Mouse (Mus musculus) spleen, adult 12 weeks (tissue): ENCODE data around the gene Gng8.

Experiments used
- DNase-seq: peaks from one replicate; pipeline ENCODE4 v3.0.0; 2022; ENCODE audit warnings: low spot score

Gene Gng8

DNA sequence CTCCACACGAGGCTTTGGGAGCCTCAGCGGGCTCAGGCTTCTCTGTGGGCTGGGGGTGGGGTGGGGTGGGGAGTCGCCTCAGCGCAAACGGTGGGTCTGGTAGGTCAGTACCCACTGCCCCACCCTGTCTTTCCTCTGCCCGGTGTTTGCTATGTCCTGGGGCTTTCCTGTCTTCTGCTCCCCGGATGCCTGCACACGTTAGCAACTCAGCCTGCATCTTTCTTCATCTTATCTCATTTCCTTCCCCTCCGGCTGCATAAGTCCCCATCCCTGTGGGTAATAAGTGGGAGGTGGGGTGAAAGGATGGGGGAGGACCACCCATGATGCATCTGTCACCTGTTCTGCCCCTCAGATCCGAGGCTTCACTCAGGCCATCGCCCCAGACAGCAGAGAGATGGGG lies 16.8 kb downstream of the Gng8 start:
- DNase-seq, result no peak

DNA sequence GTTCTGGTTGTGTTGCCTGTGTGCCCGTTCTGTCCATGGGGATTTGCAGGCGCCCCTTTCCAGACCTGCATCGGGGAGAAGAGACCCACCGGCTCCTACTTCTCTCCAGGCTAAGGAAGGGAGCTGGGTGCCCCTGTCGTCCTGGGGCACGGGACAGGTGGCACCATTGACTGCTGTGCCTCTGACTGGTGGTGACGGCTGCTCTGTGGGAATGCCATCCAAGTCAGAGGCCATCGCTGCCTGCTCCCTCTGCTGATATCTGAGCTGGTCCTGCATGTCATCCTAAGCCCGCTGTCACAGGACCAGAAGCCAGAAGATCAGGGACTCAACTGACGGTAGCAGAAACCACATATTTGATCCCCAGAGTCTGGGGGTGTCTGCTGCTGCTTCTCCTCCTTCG lies 17.3 kb downstream of the Gng8 start:
- no peak for DNase-seq

DNA sequence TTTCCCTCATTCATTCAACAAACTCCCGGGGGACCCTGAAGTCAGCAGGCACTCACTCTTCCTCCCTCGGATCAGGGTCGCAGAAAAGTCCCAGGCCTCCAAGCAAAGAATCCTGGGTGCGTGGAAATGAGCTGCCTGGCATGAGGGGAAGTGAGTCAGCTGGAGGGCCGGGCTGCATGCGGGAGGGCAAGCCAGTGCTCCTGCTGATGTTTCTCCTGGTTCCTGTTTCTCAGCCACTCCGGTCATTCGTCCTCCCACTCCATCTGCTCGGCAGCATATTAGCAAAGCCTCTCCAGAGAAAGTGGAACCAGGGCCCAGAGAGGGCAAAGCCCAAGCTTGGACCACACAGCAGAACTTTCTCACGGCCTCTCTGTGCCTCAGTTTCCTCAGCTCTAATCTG lies 18.3 kb downstream of the Gng8 start:
- no peak for DNase-seq

DNA sequence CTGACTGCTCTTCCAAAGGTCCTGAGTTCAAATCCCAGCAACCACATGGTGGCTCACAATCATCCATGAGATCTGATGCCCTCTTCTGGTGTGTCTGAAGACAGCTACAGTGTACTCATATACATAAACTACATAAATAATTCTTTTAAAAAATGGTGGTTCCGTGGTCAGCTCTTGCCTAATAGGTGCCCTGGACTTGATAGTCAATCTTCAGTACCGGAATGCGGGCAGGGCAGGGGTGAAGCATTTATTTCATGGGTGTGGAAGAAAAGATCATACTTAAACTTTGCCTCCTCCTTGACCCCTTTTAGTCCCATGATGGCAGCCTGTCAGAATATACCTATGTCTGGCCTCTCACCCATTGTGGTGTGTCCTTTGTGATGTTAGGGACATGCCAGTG lies 20.3 kb downstream of the Gng8 start:
- DNase-seq, result no peak

DNA sequence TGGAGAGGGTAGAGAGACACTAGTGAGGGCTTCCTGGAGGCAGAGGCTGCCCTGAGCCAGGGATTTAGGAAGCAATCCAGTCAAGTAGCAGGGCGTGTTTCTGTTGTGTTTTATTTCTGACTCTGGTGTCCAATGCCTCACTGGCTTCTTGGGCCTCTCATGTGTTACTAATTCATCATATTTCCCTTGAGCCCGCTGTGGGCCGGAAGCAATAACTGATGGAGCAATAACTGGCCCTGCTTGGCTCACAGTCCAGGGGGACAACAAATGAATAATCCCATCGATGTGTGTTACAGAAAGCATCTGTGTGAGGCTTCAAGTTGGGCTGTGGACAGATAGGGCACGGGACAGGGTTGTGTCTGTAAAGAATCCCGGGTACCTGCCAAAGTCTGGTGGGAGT lies 20.8 kb downstream of the Gng8 start:
- DNase-seq, result no peak

DNA sequence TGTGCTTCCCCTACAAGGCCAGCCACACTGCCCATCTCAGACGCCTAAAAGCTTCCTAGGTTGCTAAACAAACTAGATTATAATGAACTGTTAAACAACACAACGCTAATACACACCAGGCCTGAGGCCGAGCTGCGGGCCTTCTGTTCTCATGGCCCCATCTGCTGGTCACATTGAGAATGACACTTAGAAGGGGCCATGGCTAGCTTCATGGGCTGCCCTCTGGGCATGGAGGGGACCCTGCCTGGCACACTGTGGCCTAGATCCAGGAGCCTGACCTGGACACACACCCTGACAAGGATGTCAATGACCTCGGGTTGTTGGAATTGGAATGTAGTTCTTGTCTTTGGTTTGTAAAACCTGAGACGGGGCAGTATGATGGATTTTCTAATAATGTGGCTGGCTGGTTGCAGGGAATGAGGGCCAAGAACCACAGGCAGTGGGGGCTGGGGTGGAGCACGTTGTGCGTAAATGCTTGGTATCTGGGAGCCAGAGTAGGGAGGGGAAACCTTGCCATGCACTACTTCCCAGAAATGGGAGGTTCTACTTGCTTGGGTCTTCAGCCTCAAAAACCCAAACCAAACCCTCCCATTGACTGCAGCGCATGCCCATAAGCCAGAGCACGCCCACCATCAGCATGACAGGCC lies 22.3 kb downstream of the Gng8 start:
- DNase-seq, result peak; percentile 51

DNA sequence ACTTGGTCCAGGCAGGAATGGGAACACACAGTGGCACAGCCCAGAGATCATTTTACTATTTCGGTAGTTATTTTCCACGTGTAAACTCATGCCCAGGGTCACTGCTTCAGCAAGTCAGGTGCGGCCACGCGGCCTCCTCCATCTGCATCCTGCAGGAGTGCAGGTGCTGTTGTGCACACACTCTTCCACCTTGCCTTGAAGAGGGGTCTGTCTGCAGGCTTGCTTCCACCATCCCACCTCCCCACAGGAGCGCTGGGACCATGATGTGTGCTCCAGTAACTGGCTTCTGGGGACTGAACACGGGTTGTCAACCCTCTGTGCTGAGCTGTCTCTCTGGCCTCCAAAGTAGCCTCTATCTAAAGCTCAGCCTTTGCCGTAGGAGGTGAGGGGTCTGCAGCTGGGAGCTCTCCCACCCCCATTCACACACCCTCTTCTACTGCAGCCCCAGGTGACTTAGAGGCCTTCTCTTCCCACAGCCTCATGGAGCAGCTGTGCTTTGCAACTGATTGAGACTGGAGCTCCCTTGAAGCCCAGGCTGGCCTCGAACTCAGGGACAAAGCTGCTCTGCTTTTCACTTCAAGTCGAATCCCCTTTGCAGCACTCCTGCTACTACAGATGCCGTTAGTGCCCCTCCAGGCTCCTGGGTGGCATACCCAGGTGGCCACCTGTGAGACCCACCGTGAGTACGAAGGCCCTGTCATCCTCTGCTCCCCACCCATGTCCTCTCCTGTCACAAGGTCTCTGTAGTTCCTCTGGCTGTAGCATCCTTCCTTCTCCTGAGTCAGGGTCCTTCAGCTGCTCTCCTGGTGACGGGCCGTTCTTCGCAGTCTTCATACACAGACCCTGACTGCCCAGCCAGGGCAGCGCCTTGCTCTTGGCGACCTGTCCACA lies 23.1 kb downstream of the Gng8 start:
- no peak for DNase-seq

DNA sequence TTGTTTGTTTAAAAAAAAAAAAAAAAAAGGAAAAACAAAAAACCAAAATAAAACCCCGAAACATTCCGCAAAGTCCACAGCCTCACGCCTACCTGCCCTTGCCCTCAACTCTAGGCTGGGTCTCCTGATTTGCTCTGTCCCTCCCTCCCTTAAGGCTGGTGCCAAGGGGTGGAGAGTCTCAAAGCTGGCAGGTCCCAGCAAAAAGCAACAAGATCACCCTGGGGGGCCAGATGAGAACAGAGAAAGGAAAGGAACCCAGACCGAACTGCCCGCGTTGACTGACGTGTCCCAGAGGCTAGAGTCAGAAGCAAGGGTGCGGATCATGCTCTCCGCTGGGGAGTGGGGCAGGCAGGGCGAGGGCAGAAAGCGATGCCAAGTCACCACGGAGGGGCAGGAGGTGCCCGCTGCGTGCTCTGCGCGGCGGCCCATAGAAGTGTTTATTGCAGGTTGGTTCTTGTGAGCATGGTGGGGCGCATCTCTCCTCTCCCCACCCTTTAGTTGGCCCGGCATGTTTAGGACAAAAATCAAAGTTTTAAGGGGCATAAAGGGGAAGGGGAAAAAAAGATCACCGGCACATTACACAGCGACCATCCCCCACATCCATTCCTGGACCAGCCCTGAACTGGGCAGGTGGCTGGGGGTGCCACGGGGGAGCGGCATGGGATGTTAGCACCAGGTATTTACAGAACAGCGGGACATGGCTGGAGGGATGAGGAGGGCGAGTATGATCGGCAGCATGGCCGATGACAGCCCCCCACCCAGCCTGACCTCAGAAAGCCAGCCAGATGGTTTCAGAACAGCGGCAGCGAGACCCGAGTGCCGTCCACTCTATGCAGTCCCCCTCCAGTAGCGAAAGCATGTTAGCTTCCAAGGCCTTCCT lies 24.1 kb downstream of the Gng8 start:
- DNase-seq, result no peak

DNA sequence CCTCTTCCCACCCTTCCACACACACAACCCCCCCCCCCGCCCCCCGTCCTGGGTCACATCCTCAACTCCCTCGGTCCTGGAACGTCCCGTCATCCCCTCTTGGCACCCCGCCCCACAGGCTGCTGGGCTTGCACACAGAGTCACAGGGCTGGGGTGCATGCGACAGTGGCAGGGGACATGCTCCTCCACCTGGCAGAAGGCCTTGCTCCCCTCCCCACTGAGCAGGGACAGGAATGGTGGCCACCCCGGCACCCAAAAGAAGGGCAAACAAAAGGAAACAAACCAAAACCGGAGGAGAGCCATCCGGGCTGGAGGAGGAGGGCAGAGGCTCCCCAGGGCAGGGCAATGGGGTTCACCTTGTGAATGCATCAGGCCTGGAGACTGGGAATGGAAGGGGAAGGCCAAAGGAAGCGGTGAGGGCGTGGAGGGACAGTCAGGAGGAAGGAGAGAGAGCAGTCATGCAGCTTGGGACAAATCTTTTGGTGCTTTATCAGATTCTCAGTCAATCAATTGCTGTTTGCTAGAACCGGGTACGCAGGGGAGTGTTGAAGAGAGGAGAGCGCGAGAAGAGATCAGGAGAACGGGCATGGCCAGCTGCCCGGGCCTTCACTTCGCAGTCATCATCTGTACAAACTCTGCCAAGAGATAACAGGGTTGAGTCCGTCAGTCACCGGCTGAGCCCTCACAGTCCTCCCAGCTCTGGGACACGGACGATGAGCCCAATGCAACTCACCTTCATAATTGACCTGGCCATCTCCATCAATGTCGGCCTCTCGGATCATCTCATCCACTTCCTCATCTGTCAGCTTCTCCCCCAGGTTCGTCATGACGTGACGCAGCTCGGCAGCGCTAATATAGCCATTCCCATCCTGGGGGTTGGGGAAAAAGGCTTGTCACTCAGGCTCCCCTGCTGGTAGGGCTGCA lies 25.0 kb downstream of the Gng8 start:
- DNase-seq, result no peak

DNA sequence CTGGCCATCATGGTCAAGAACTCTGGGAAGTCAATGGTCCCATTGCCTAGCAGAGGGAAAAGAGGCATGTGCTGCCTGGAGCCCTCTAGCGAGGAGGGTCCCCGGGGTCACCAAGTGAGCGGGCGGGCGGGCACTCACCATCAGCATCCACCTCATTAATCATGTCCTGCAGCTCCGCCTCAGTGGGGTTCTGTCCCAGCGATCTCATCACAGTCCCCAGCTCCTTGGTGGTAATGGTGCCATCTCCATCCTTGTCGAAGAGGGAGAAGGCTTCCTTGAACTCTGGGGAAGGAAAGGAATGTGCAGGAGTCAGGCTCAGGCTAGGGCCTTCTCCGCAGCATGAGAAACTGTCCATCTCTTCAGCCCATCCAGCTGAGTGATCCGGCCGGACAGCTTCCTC lies 25.9 kb downstream of the Gng8 start:
- DNase-seq, result no peak

DNA sequence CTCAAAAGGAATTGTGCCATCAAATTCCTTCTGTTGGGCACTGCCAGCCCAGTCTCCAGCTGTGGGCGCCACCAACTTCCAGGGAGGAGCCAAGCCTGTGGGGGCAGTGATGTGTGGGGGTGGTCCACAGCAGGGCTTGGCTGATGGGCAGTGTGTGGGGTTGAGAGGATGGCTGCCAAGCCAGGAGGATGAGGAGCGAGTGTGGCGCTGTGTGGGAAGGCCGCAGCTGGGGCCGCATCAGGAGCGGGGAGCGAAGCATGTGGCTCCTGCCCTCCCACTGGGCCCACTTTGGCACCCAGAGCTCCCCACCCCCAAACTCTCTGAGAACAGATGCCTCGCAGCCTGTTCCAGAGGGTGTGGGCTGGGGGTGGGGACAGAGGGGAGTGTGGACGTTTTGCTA lies 26.4 kb downstream of the Gng8 start:
- DNase-seq, result no peak

DNA sequence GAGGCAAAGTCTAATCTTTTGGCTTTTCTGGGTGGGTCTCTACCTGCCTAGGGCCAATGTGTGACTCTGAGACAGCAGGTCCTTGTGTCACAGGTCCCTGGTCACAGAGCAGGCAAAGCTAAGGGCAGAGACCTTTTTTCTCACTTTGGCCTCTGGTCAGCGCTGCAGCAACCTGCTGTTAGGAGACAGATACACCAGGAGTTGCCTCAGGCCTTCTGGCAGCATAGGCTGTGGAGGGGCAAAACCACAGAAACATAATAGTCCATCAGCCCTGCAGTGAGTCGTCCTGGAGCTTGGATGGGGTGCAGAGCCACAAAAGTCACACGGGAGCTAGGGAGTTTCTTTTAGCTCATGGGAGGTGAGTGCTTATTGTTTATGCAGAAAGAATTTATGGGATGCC lies 27.1 kb downstream of the Gng8 start:
- no peak for DNase-seq

DNA sequence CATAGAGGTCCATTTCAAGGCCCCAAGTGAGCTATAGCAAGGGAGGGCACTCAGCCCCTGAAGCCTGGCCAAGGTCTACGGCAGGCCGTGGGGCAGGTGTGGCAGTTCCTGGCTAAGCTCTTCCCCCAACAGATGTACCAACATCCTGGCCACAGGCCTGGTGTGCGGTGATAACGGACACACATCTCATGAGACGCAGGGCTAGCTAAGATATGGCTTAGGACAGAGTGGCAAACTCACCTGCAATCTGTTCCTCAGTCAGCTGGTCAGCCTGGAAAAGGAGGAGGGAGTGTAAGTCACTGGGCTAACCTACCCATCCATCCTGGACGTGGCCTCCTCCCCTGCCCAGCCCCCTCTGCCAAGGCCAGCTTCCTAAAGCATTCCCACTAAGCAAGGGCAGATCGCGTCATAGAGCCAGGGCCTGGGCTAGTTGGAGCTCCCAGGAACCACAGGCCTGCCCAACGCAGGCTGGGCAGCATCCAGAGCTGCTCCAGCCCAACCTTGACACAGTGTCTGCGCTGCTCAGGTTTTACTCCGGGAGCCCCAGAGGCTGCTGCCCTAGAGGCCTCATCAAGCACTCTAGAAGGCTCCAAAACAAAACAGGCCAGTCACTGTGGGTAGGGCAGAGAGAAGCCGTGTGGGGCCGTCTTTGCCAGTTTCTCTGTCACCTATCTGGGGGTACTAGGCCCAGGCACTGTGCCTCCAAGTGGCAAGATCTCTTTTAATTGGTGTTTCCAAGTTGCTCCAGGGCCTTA lies 28.0 kb downstream of the Gng8 start:
- DNase-seq, result no peak

DNA sequence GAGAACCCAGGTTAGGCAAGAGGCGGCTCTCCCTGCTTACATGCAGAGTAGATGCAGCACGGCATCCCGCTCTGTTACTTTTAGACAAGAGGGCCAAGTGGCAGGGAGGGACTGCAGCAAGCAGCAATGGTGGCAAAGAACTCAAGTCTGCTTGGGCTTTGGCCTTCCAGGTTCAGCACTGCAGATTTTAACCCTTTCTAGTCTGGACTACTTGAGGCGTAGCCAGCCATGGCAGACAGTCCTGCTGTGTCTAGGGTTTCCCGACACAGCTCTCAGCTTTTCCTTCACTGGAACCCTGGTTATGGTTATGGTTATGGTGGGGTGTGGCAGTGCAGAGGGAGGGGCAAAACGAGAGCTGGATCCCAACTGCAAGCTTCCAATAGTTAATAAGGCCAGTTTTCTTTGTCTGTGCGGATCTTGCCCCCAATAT lies 28.6 kb downstream of the Gng8 start:
- DNase-seq, result no peak

DNA sequence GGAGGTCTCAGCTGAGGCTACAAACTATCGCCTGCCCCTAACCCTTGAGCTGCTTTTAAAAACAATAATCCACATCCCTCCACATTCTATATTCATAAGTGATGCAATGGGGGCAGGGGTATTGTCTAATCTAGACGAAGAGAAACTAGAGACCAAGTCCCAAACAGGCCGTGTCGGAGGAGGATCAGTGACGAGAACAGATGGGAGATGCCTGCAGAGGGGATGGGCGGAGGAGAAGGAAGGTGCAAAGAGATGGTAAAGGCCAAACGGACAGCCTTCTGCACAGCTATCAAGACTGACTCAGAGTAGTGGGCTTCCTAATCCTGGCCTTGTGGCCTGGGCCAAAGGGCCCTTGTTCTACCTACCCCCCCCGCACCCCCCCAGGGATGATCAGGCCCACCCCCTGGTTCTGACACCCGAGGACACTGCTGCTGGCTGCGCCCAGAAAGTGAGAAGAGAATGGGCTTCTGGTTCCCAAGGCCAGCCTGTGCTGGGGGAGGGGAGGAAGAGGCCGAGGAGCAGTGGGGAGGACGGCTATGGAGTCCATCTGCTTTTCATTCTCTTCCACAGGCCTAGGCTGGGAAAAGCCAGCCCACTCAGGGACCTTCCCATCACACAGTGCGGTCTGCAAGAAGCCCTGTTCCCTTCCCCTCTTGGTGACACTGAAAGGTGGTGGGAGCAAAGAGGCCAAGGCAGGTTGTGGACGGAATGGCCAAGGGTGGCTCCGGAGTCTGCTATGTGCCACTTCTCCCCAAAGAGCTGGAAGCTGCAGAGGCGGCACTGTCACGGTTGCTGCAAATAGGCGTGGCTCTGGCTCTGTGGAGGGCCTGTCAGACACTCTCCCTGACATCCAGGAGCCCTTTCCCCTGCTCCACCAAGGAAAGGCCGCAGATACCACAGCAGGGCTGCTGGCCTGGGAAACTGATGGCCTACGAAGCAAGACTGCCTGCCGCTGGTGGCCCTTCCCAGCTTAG lies 29.5 kb downstream of the Gng8 start:
- no peak for DNase-seq

DNA sequence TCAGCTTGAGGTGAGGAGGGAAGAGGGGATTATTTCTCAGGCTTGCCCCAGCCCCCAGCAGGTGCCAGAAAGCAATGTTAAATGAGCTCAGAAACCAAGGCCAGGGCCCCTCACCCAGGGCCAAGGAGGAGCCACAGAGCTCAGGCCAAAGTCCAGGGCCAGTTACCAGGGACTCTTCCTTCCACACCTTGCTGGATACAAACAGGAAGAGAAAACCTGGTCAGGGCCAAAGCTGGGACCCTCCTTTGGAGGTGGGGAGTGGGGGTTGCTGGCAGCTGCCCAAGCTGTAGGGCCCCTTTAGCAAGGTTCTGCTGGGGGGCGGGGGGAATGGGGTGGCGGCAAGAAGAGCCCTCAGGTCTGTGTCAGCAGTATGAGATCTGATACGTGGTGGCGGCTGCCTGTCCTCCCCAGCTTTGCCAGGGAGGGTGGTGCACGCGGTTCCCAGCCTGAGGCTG lies 30.3 kb downstream of the Gng8 start:
- no peak for DNase-seq

DNA sequence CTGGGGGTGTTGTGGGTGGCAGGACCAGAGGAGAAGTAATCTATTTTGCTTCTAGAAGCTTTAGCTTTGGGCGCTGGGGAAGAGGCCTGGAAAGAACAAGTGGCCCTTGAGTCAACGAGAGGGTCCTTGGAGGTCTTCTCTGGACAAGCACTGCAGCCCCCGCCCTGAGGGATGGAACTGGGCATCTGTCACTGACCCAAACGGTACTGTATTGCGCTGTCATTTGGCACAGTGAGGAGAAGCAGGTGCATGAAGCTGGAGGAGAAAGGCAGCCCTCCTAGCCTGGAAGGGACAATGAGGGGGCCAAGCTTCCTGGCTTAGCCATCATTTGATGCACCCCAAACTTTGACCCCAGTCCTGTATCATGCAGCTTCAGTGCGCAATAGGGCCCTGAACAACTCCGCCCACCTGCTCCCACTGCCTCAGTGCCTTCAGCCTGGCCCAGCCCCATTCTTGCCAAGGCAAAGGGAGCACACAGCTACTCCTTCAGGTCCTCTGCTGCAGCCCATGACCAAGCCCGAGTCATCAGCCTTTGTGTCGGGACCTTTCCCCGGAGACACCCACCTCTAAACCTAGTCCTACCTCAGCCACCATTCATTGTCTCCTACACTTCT lies 30.9 kb downstream of the Gng8 start:
- DNase-seq, result peak; percentile 37

DNA sequence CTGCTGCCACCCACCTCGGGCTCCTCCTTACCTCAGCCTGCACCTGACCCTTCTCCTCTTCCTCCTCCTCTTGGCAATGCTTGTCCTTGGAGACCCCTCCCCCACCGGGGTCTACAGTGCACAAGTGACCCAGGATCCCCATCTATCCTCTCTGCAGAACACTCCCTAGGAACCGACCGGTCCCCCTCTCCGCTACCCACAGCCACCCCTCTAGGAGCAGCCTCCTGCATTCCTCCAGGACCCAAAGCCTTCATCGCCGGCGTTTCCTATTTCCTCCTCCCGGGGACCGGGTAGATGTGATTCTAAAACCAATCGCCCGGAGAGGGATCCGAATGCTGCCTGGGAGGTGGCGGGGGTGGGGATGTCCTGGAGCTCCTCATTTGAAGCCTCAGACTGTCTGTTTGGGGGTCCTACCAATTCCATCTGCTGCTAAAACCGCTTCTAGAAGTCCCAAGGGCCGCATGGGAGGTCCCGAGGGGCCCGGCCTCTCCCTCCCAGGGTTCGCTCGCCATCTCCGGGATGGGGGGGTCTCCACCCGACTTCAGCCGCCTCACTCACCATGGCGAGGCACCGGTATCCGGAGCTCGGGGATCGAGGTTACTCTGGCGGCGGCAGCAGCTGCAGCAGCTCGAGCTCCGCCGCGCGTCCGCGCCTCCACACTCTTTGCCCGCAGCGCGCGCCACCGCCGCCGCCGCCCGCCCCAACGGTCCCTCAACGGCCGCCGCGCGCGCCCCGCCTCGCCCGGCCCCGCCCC lies 31.9 kb downstream of the Gng8 start:
- no peak for DNase-seq
